Mouse (Mus musculus): ENCODE data around the gene Celsr1.

GRCm38 (mm10) chr15:86058931-86059834, 25.6 kb upstream of the Celsr1 start:
- no peak for TF ChIP-seq CTCF (IDR thresholded peaks at IDR 0.05; ENCODE audit: borderline replicate concordance, insufficient read depth, low read depth, low read length)
- no peak for TF ChIP-seq POLR2A (IDR thresholded peaks at IDR 0.05; ENCODE audit: borderline replicate concordance, insufficient read depth, low read length)
